Mouse (Mus musculus) embryonic facial prominence, embryonic 10.5 days (tissue): ENCODE results near the gene Mia2. TPM values are rescaled to one million over a fixed set of nuclear protein-coding genes. Genes with fewer than 3 reads are reported as not detected.

ENCODE experiments used
- DNase-seq: peaks from one replicate; pipeline ENCODE4 v3.0.0-alpha.2; 2017; ENCODE audit warnings: low spot score
- H3K27ac ChIP-seq: fragments of 300-500 bp; sonication (generic); replicated peaks from 2 replicates; pipeline ENCODE4 v1.5.1; 2016; ENCODE audit warnings: mild to moderate bottlenecking
- H3K27me3 ChIP-seq: fragments of 300-500 bp; sonication (generic); replicated peaks from 2 replicates; pipeline ENCODE4 v1.6.1; 2016; ENCODE audit warnings: low read depth, mild to moderate bottlenecking; ENCODE audit not compliant: poor library complexity, severe bottlenecking
- H3K36me3 ChIP-seq: fragments of 300-500 bp; sonication (generic); replicated peaks from 2 replicates; pipeline ENCODE4 v1.6.1; 2016; ENCODE audit warnings: mild to moderate bottlenecking, moderate library complexity
- H3K4me1 ChIP-seq: fragments of 300-500 bp; sonication (generic); 2 replicates; pipeline ENCODE4 v1.6.1; 2016
- H3K4me3 ChIP-seq: fragments of 300-500 bp; sonication (generic); 2 replicates; pipeline ENCODE4 v1.5.1; 2016; ENCODE audit warnings: mild to moderate bottlenecking, moderate library complexity
- H3K9me3 ChIP-seq: fragments of 300-500 bp; sonication (generic); 2 replicates; pipeline ENCODE4 v1.6.1; 2016; ENCODE audit warnings: mild to moderate bottlenecking
- WGBS: fragments of 180-500 bp; shearing (Covaris S2); methylation state at CpG from one replicate; pipeline ENCODE4 v1.1.7; 2016; 5-methylcytosine and 5-hydroxymethylcytosine counted together
- polyA plus RNA-seq: library from polyadenylated mRNA; unstranded; fragments of >200 nt; fragmentation: Nextera tagmentation; extraction: Ambion mirVana; gene quantifications from 2 replicates; pipeline ENCODE4 v1.2.1, GENCODE M21; 2016

Mia2 gene
- polyA plus RNA-seq, 1 experiment from 2014 or later: 45.2 TPM

GRCm38 (mm10) chr12:59194341-59195003 lies 98.9 kb downstream of the Mia2 start:
- Histone ChIP-seq H3K9me3 (no peaks in the 10 kb centered on the region), H3K27me3 (no peaks in the 10 kb centered on the region), H3K4me1 (no peaks in the 10 kb centered on the region), H3K36me3 (peaks cover 54% of the 10 kb centered on the region), H3K4me3 (no peak overlapping the region), H3K27ac (no peak overlapping the region)
- 86% methylated on average over 9 of the region's 9 CpGs for WGBS
- DNase-seq: no peak

GRCm38 (mm10) chr12:59195065-59195464 lies 99.5 kb downstream of the Mia2 start:
- Histone ChIP-seq H3K27ac (no peak overlapping the region), H3K36me3 (peaks cover 54% of the 10 kb centered on the region), H3K4me3 (no peak overlapping the region), H3K27me3 (no peaks in the 10 kb centered on the region), H3K4me1 (no peaks in the 10 kb centered on the region), H3K9me3 (no peaks in the 10 kb centered on the region)
- 73% methylated on average over 4 of the region's 4 CpGs for WGBS
- no peak for DNase-seq

GRCm38 (mm10) chr12:59195941-59196340 lies 100.3 kb downstream of the Mia2 start:
- WGBS: 83% methylated on average over 4 of the region's 4 CpGs
- Histone ChIP-seq H3K4me1 (no peaks in the 10 kb centered on the region), H3K9me3 (no peaks in the 10 kb centered on the region), H3K36me3 (peaks cover 52% of the 10 kb centered on the region), H3K27ac (no peak overlapping the region), H3K4me3 (no peak overlapping the region), H3K27me3 (no peaks in the 10 kb centered on the region)
- no peak for DNase-seq

DNA sequence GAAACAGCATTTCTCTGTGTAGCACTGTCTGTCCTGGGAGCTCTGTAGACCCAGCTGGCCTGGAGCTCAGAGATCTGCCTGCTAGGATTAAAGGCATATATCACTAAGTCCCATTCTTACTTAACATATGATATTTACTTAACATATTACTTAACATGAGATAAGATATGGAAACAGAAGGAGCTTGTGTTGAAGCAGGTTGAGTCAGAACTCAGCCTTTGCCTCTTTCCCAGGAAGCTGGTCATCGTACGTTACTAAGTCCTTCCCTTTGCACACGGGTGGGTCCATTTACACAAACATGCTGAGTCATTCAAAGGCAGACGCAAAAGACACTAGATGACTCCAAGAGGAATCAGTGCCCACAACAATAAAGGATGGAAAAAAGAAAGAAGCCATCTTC lies 103.2 kb downstream of the Mia2 start:
- Histone ChIP-seq H3K27ac (no peak overlapping the region), H3K4me1 (no peaks in the 10 kb centered on the region), H3K27me3 (no peaks in the 10 kb centered on the region), H3K36me3 (peaks cover 62% of the 10 kb centered on the region), H3K4me3 (no peak overlapping the region), H3K9me3 (no peaks in the 10 kb centered on the region)
- WGBS: 87% methylated on average over 4 of the region's 4 CpGs
- DNase-seq: no peak

DNA sequence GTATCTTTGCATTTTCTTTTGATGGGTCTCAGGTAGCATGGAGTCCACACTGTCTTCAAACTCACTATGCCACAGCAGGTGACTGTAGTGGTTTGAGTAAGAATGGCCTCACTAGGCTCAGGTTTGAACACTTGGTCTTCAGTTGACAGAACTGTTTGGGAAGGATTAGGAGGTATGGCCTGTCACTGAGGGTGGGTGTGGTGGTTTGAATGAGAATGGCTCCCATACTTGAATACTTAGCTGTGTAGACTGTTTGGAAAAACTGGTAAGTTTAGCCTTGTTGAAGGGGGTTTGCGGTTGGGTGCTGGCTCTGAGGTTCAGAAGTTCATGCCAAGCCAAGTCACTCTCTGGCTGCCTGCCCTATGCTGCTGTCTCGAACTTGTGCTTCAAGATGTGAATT lies 103.8 kb downstream of the Mia2 start:
- Histone ChIP-seq H3K9me3 (no peaks in the 10 kb centered on the region), H3K36me3 (peaks cover 69% of the 10 kb centered on the region), H3K27ac (no peak overlapping the region), H3K4me3 (no peak overlapping the region), H3K27me3 (no peaks in the 10 kb centered on the region), H3K4me1 (no peaks in the 10 kb centered on the region)
- WGBS: 96% methylated on average over 2 of the region's 2 CpGs
- no peak for DNase-seq

DNA sequence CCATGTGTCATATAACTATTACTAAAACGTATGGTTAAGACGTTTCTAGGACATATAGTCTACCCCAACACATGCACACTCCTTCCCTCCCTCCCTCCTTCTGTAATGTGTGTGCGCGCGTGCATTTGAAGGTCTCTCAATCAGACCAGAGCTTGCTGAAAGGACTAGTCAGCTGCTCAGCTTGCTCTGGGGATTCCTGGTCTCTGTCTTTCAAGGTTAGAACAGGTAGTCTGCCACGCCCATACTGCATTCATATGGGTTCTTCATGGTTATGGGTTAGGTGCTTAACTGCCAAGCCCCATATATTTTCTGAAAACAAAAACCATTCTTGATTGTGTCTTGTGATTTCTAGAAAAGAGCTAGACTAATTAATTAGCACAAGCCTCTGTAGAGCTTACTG lies 110.0 kb downstream of the Mia2 start:
- no peaks in the 10 kb centered on the region for H3K27me3 ChIP-seq
- H3K4me1 ChIP-seq: no peaks in the 10 kb centered on the region
- no peak overlapping the region for H3K27ac ChIP-seq
- peaks cover 42% of the 10 kb centered on the region for H3K36me3 ChIP-seq
- DNase-seq: no peak
- H3K4me3 ChIP-seq: no peak overlapping the region
- no peaks in the 10 kb centered on the region for H3K9me3 ChIP-seq
- 94% methylated on average over 6 of the region's 6 CpGs for WGBS

DNA sequence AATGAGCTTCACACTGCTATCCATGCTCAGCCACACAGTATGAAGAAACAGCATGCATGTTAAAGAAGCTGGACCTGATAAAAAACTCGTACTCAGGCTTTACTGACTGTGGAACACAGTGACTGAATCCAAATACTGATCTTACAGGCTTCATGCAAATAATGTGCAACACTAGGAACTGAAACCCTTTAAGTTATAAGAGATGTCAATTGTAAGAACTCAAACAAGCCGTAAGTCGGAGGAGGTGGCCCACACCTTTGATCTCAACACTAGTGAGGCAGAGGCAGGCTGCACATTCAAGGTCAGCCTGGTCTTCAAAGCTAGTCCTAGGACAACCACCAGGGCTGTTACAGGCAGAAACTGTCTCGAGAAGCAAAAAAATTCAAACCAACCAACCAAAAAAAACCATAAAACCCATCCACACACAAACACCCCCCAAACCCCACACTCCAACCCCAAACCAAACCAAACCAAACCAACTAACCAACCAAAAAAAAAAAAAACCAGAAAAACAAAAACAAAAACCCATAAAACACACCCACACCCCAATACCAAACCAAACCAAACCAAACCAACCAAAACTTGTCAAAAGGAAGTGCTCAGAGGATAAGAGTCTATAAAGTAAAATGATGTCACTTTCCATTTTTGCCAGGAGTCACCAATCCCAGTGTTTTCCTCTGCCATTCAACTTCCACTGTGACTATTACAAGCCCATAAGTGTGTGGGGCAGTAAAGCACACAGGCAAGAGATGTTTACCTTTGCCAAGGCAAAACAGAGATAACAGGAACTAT lies 110.8 kb downstream of the Mia2 start:
- H3K4me3 ChIP-seq: no peak overlapping the region
- no peak overlapping the region for H3K27ac ChIP-seq
- no peaks in the 10 kb centered on the region for H3K9me3 ChIP-seq
- WGBS: 88% methylated on average over 4 of the region's 4 CpGs
- H3K27me3 ChIP-seq: no peaks in the 10 kb centered on the region
- DNase-seq: no peak
- H3K4me1 ChIP-seq: no peaks in the 10 kb centered on the region
- peaks cover 42% of the 10 kb centered on the region for H3K36me3 ChIP-seq

DNA sequence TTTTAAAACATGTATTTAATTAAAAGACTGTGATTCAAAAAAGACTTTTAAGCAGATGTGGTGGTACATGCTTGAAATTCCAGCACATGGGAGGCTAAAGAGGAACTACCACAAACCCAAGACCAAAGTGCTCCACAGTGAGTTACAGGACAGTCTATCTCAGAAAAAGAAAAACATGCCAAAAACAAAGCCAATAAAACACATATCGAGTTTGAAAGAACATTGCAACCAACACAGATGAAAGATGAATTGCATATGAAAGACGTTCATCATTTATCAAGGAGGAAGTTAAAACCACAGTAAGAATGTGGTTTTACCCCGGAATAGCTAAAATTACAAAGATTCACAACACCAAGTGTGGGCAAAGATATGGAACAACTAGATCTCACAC lies 111.4 kb downstream of the Mia2 start:
- no peak for DNase-seq
- Histone ChIP-seq H3K4me1 (no peaks in the 10 kb centered on the region), H3K27me3 (no peaks in the 10 kb centered on the region), H3K9me3 (no peaks in the 10 kb centered on the region), H3K36me3 (peaks cover 45% of the 10 kb centered on the region), H3K4me3 (no peak overlapping the region), H3K27ac (no peak overlapping the region)
- 92% methylated on average over 3 of the region's 3 CpGs for WGBS

- Histone ChIP-seq H3K27ac (no peak overlapping the region), H3K9me3 (0 out of 2 replicates have a peak, but pooled peaks cover 5% of the 10 kb centered on the region), H3K4me3 (no peak overlapping the region), H3K27me3 (no peaks in the 10 kb centered on the region), H3K36me3 (peaks cover 46% of the 10 kb centered on the region), H3K4me1 (no peaks in the 10 kb centered on the region)
- 89% methylated on average over 1 of the region's 1 CpGs for WGBS
- DNase-seq: no peak
Observed at GRCm38 (mm10) chr12:59207814-59208213, 112.2 kb downstream of the Mia2 start.

GRCm38 (mm10) chr12:59216176-59216575 lies 120.6 kb downstream of the Mia2 start:
- Histone ChIP-seq H3K9me3 (0 out of 2 replicates have a peak, but pooled peaks cover 5% of the 10 kb centered on the region), H3K36me3 (peaks cover 16% of the 10 kb centered on the region), H3K4me3 (no peak overlapping the region), H3K27me3 (no peaks in the 10 kb centered on the region), H3K27ac (no peak overlapping the region), H3K4me1 (peaks cover 14% of the 10 kb centered on the region)
- DNase-seq: no peak
- 95% methylated on average over 4 of the region's 4 CpGs for WGBS

DNA sequence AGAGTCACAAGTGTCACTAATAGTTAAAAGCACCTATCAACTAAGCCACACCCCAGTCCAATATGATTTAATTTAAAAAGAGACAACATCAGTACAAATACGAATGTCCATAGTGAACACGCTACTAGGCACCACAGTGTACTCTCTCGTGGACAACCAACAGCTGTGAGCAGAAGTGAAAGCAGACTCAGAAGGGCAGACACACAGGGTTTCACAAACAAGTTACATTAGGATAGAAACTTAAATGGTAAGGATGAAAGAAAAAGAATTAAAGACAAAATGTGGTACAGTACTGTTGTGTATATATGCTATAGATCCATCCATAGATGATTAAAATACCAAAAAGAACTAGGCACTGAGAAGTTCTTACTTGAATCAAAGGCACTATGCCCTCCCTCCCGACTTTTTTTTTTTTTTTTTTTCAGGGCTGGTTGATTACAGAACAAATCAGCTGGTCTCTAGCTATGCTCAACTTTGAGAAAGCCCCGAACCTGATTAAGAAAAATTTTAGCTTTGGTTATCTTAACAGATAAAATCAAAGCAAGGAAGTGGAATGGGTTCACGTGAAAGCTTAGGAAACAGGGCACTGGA lies 121.2 kb downstream of the Mia2 start:
- Histone ChIP-seq H3K27ac (no peak overlapping the region), H3K9me3 (0 out of 2 replicates have a peak, but pooled peaks cover 5% of the 10 kb centered on the region), H3K4me3 (no peak overlapping the region), H3K27me3 (no peaks in the 10 kb centered on the region), H3K36me3 (peaks cover 10% of the 10 kb centered on the region), H3K4me1 (peaks cover 14% of the 10 kb centered on the region)
- 83% methylated on average over 6 of the region's 6 CpGs for WGBS
- DNase-seq: no peak

DNA sequence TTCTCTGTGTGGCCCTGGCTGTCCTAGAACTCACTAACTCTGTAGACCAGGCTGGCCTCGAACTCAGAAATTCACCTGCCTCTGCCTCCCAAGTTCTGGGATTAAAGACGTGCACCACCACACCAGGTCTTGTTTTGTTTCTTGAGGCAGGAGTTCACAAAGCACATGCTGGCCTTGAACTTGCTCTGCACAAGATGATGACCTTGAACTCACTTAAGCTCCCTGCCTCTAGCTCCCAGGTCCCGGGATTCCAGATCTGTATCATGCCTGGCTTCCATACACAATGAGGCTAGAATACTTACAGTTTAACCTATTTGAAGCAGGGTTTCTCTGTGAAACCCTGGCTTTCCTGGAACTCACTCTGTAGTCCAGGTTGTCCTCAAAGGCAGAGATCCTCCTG lies 121.7 kb downstream of the Mia2 start:
- Histone ChIP-seq H3K36me3 (peaks cover 4% of the 10 kb centered on the region), H3K4me3 (peak overlapping the region; percentile 94; the same call in 1 of the 2 replicates), H3K27ac (no peak overlapping the region), H3K4me1 (peaks cover 14% of the 10 kb centered on the region), H3K9me3 (0 out of 2 replicates have a peak, but pooled peaks cover 4% of the 10 kb centered on the region), H3K27me3 (no peaks in the 10 kb centered on the region)
- 91% methylated on average over 3 of the region's 3 CpGs for WGBS
- DNase-seq: no peak
